Mouse (Mus musculus): ENCODE results near the gene Stat2. TPM values are rescaled to one million over a fixed set of nuclear protein-coding genes. Genes with fewer than 3 reads are reported as not detected.
A peak's percentile ranks its signal among the peaks of the same experiment; 100 is the strongest.

Stat2 gene
- polyA plus RNA-seq, 1 experiment from 2014 or later: 12.1 TPM

GRCm38 (mm10) chr10:128340257-128340656, 69.9 kb downstream of the Stat2 start:
- Histone ChIP-seq H3K4me2 (ENCODE audit: low read depth, low read length) (peak overlapping the region; percentile 7; the same call in 1 of the 2 replicates), H3K27me3 (ENCODE audit: insufficient read depth, low read length) (no peaks in the 10 kb centered on the region), H3K4me3 (ENCODE audit: low read depth, low read length) (no peak overlapping the region), H3K27ac (ENCODE audit: low read depth) (no peak overlapping the region), H3K4me1 (ENCODE audit: insufficient read depth) (peaks cover 58% of the 10 kb centered on the region), H3K36me3 (replicated peaks; ENCODE audit: insufficient read depth, low read length) (peaks cover 3% of the 10 kb centered on the region; the same call in 1 of the 2 replicates), H3K9me3 (ENCODE audit: low read length) (no peaks in the 10 kb centered on the region), H3K9ac (replicated peaks) (no peak overlapping the region)
- no peak for DNase-seq
- ATAC-seq: no peak
- 56% methylated on average over 2 of the region's 2 CpGs for WGBS (ENCODE audit: insufficient replicate concordance)
- TF ChIP-seq EP300 (IDR thresholded peaks at IDR 0.05; ENCODE audit: low read depth) (no peak), CTCF (IDR thresholded peaks at IDR 0.05; ENCODE audit: low read depth) (peak; percentile 61)

Other genes with a start within 250 kb of the Stat2 start
- 384 and 394 TPM in 2 replicates for gene Naca, start 235.0 kb upstream of the Stat2 start, polyA plus RNA-seq (2015; fragmentation: Nextera tagmentation; extraction: Ambion mirVana)
- gene Ptges3, start 211.6 kb upstream of the Stat2 start, polyA plus RNA-seq (2015; fragmentation: Nextera tagmentation; extraction: Ambion mirVana): 193 and 194 TPM in 2 replicates
- 1,808 and 1,865 TPM in 2 replicates for gene Atp5b, start 187.3 kb upstream of the Stat2 start, polyA plus RNA-seq (2015; fragmentation: Nextera tagmentation; extraction: Ambion mirVana)
- gene Baz2a, start 179.0 kb upstream of the Stat2 start, polyA plus RNA-seq (2015; fragmentation: Nextera tagmentation; extraction: Ambion mirVana): 4.3 and 5.4 TPM in 2 replicates
- gene Rbms2, start 90.3 kb upstream of the Stat2 start, polyA plus RNA-seq (2015; fragmentation: Nextera tagmentation; extraction: Ambion mirVana): 4.5 TPM in 2 replicates
- 48.8 and 67.3 TPM in 2 replicates for gene Gls2, start 76.1 kb upstream of the Stat2 start, polyA plus RNA-seq (2015; fragmentation: Nextera tagmentation; extraction: Ambion mirVana)
- gene Spryd4, start 58.8 kb upstream of the Stat2 start, polyA plus RNA-seq (2015; fragmentation: Nextera tagmentation; extraction: Ambion mirVana): 54.0 and 61.1 TPM in 2 replicates
- not detected in 2 replicates for gene Mip, start 44.7 kb upstream of the Stat2 start, polyA plus RNA-seq (2015; fragmentation: Nextera tagmentation; extraction: Ambion mirVana)
- gene Timeless, start 38.5 kb upstream of the Stat2 start, polyA plus RNA-seq (2015; fragmentation: Nextera tagmentation; extraction: Ambion mirVana): 15.1 and 18.5 TPM in 2 replicates
- gene Apon, start 16.5 kb upstream of the Stat2 start, polyA plus RNA-seq (2015; fragmentation: Nextera tagmentation; extraction: Ambion mirVana): 41.8 and 42.4 TPM in 2 replicates
- 1,289 and 1,338 TPM in 2 replicates for gene Apof, start 1.9 kb upstream of the Stat2 start, polyA plus RNA-seq (2015; fragmentation: Nextera tagmentation; extraction: Ambion mirVana)
- gene Il23a, start 28.2 kb downstream of the Stat2 start, polyA plus RNA-seq (2015; fragmentation: Nextera tagmentation; extraction: Ambion mirVana): not detected in 2 replicates
- gene Pan2, start 32.8 kb downstream of the Stat2 start, polyA plus RNA-seq (2015; fragmentation: Nextera tagmentation; extraction: Ambion mirVana): 9.2 and 10.2 TPM in 2 replicates
- 110 and 121 TPM in 2 replicates for gene Cnpy2, start 51.9 kb downstream of the Stat2 start, polyA plus RNA-seq (2015; fragmentation: Nextera tagmentation; extraction: Ambion mirVana)
- gene Cs, start 67.2 kb downstream of the Stat2 start, polyA plus RNA-seq (2015; fragmentation: Nextera tagmentation; extraction: Ambion mirVana): 45.3 and 51.4 TPM in 2 replicates
- 8.5 and 11.2 TPM in 2 replicates for gene Coq10a, start 98.4 kb downstream of the Stat2 start, polyA plus RNA-seq (2015; fragmentation: Nextera tagmentation; extraction: Ambion mirVana)
- gene Ankrd52, start 106.6 kb downstream of the Stat2 start, polyA plus RNA-seq (2015; fragmentation: Nextera tagmentation; extraction: Ambion mirVana): 2.0 and 2.7 TPM in 2 replicates
- gene Slc39a5, start 130.7 kb downstream of the Stat2 start, polyA plus RNA-seq (2015; fragmentation: Nextera tagmentation; extraction: Ambion mirVana): 59.0 and 64.1 TPM in 2 replicates
- 33.7 and 33.8 TPM in 2 replicates for gene Nabp2, start 140.9 kb downstream of the Stat2 start, polyA plus RNA-seq (2015; fragmentation: Nextera tagmentation; extraction: Ambion mirVana)
- 7.2 and 7.3 TPM in 2 replicates for gene Rnf41, start 141.1 kb downstream of the Stat2 start, polyA plus RNA-seq (2015; fragmentation: Nextera tagmentation; extraction: Ambion mirVana)
- 13.4 and 14.7 TPM in 2 replicates for gene Smarcc2, start 188.7 kb downstream of the Stat2 start, polyA plus RNA-seq (2015; fragmentation: Nextera tagmentation; extraction: Ambion mirVana)
- gene Myl6, start 223.6 kb downstream of the Stat2 start, polyA plus RNA-seq (2015; fragmentation: Nextera tagmentation; extraction: Ambion mirVana): 437 and 442 TPM in 2 replicates
- gene Myl6b, start 228.1 kb downstream of the Stat2 start, polyA plus RNA-seq (2015; fragmentation: Nextera tagmentation; extraction: Ambion mirVana): 1.5 and 1.7 TPM in 2 replicates

Measured in liver, postnatal 0 days (tissue).